Mouse (Mus musculus): Measurements from ENCODE around the gene Dock6. TPM values are rescaled to one million over a fixed set of nuclear protein-coding genes. Genes with fewer than 3 reads are reported as not detected.
"Not testable (repeated sequence)": the region's sequence is repeated elsewhere in the genome, so short reads cannot be mapped to it uniquely, and the experiment has no call there.

Dock6 gene
- total RNA-seq (2021) = 45.6 and 46.0 TPM in 2 replicates
- long read RNA-seq, partial matches to known transcripts = 4 of 11 reads
- long read RNA-seq, other reads (novel, unspliced or antisense) = 7 of 11 reads

- DNase-seq = peak; percentile 90
These were observed at the start of gene Dock6 for GRCm38 (mm10) chr9:21852128-21853091. Dock6 (minus strand) TSS chr9:21852635.

GRCm38 (mm10) chr9:21901223-21901820 lies 48.9 kb upstream of the Dock6 start:
- DNase-seq = peak; percentile 56

GRCm38 (mm10) chr9:21889229-21889628 lies 36.8 kb upstream of the Dock6 start:
- DNase-seq = no peak

GRCm38 (mm10) chr9:21876601-21877000 lies 24.2 kb upstream of the Dock6 start:
- no peak for DNase-seq

GRCm38 (mm10) chr9:21872204-21872603 lies 19.8 kb upstream of the Dock6 start:
- DNase-seq = no peak

- DNase-seq = peak; percentile 55
These were observed 18.6 kb upstream of the Dock6 start for GRCm38 (mm10) chr9:21870879-21871524.

- DNase-seq = peak; percentile 64
These were observed 16.9 kb upstream of the Dock6 start for GRCm38 (mm10) chr9:21869290-21869689.

- DNase-seq = peak; percentile 30
These were observed 15.3 kb upstream of the Dock6 start for GRCm38 (mm10) chr9:21867726-21868125.

- no peak for DNase-seq
These were observed 14.2 kb upstream of the Dock6 start for GRCm38 (mm10) chr9:21866641-21867040.

GRCm38 (mm10) chr9:21865673-21866398 lies 13.4 kb upstream of the Dock6 start:
- no peak for DNase-seq

GRCm38 (mm10) chr9:21862181-21862580 lies 9.7 kb upstream of the Dock6 start:
- DNase-seq = no peak

- not testable (repeated sequence) for DNase-seq
These were observed 7.9 kb upstream of the Dock6 start for GRCm38 (mm10) chr9:21860349-21860748.

- no peak for DNase-seq
These were observed 7.2 kb upstream of the Dock6 start for GRCm38 (mm10) chr9:21859606-21860005.

- DNase-seq = peak; percentile 47
These were observed 5.6 kb upstream of the Dock6 start for GRCm38 (mm10) chr9:21858084-21858483.

- DNase-seq = no peak
These were observed 5.1 kb upstream of the Dock6 start for GRCm38 (mm10) chr9:21857501-21857900.

GRCm38 (mm10) chr9:21854894-21855293 lies 2.5 kb upstream of the Dock6 start:
- peak; percentile 61 for DNase-seq

- DNase-seq = no peak
These were observed 1.5 kb upstream of the Dock6 start for GRCm38 (mm10) chr9:21853961-21854360.

- DNase-seq = no peak
These were observed 1.4 kb downstream of the Dock6 start for GRCm38 (mm10) chr9:21851084-21851483.

- no peak for DNase-seq
These were observed 2.5 kb downstream of the Dock6 start for GRCm38 (mm10) chr9:21849691-21850677.

- DNase-seq = no peak
These were observed 4.5 kb downstream of the Dock6 start for GRCm38 (mm10) chr9:21847926-21848325.

- no peak for DNase-seq
These were observed 5.0 kb downstream of the Dock6 start for GRCm38 (mm10) chr9:21847425-21847824.

Measured in adrenal gland, postnatal 25 days (tissue).